Mouse (Mus musculus) right cerebral cortex, postnatal 4 days (tissue): Measurements from ENCODE around the gene Col19a1.
"Not testable (repeated sequence)": the region's sequence is repeated elsewhere in the genome, so short reads cannot be mapped to it uniquely, and the experiment has no call there.

Experiments
- DNase-seq: peaks from one replicate; pipeline ENCODE4 v3.0.0-alpha.2; 2022

The Col19a1 gene

DNA sequence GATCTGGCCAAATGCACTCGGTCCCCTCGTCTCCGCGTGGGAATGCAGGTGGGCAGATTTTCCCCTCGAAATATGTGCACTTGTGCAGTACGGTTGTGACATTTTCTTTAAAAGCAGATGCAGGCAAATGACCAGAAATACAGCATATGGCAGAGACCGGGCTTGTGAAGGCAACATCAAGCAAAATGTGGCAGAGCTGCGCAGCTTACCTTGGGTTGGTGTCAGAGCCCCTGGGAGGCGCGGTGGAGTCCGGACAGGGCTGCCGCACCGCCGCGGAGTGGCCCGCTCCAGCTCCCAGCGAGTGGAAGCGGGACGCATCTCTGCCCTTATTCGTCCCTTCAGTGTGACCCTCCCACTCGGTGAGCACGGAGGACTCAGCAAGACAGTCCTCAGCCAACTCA is at the start of gene Col19a1:
TSS of gene Col19a1 (minus strand) at position 332 of the 401 bp plus-strand sequence.
- DNase-seq = peak; percentile 26

DNA sequence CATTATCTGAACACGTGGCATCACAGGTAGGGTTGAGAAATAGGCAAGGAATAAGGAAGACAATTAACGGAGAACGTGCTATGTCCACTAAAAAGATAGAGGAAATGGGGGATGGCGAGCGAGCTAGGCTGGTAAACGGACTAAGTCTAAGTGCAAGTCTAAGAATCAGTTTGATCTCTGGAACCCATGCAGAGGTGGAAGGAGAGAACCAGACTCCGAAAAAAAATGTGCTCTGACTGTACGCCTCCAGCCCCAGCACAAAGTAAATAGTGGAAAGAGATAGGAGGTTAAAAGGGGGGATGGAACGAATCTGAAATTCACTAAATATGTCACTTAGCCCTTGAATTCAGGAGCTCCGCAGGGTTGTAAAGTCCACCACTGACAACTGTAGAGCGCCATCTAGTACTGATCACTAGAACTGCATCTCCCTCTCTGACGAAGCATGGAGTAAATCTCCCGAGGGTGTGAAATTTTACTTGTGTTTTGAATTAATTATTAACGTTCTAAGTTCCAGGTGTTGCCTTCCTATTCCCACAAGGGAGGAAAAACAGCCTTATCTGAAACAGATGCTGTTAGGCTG is 46.4 kb upstream of the Col19a1 start:
- no peak for DNase-seq

DNA sequence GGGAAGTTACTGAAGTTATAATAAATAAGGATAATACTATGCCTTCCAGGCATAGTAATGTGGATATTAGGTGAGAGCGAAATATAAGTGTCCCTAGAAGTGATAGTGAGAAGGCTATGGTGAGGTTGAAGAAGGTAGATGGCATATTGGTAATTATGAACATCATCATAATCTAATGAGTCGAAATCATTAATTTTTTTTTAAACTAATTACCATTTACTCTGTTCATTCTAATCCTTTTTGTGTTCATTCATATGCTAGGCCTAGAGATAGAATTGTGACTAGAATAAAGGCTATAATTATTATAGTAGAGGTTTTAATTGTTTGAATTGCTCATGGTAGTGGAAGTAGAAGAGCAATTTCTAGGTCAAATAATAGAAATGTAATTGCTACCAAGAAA is 25.3 kb upstream of the Col19a1 start:
- not testable (repeated sequence) for DNase-seq

DNA sequence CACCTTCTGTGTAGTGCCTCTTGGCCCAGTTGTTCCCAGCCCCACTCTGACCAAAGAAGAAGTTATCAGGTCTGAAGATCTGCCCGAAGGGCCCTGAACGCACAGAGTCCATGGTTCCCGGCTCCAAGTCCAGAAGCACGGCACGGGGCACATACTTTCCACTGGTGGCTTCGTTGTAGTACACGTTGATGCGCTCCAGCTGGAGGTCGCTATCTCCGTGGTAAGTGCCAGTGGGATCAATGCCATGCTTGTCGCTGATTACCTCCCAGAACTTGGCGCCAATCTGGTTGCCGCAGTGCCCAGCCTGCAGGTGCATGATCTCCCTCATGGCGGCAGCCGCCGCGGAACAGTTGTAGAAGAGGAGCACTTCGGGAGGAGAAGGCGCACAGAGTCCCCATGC is 7.8 kb upstream of the Col19a1 start:
- DNase-seq = no peak

DNA sequence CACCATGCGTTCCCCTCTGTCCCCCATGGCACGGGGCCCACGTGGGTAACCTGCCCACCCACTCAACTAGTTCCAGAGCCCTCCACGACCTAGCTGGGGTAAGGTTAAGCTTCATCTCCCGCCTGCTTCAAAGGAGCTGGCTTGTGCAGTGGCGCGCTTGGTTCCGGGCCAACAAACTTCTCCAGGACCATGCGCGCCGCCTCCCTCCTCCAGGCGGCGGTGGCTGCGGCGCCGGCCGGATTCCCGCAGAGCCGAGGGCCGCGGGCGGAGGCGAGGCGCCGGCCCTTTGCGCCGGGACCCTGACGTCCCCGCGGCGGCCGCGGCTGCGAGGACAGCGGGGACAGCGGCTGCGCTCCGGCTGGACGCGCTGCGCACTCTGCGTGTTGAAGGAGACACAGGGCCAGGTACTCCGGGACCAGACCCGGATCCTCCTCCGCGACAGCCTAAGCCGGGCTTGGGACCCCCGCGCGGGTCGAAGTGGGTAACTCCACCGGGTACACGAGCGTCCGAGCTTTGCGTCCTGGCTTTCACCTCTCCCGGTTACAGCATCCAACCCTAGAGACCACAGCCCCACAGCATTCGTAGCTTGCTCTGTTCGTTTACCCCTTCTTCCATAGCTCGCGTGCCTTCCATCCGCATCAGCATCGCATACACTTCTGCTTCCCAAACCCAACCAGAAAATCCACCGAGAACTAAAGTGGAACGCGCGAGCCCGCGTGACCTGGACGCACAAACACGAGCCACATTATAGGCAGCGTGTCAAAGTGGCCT is 717 bp downstream of the Col19a1 start:
- DNase-seq = peak; percentile 76

DNA sequence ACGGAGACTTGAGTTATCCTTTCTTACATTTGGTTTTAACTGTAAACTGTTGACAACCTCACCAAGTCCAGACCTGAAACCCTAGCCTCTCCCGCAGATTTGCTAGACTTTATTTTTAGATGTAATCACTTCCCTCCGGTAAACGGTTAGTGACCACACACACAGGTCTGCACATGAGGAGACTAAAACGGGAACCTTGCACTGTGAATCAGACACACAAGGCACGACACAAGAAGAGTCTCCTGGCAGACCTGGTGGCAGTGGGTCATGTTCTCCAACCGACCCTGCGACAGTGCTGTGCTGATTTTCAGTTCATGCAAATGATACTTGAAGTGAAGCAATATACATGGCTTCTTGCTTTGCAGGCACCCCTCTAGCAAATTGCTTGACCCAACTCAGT is 14.7 kb downstream of the Col19a1 start:
- no peak for DNase-seq

DNA sequence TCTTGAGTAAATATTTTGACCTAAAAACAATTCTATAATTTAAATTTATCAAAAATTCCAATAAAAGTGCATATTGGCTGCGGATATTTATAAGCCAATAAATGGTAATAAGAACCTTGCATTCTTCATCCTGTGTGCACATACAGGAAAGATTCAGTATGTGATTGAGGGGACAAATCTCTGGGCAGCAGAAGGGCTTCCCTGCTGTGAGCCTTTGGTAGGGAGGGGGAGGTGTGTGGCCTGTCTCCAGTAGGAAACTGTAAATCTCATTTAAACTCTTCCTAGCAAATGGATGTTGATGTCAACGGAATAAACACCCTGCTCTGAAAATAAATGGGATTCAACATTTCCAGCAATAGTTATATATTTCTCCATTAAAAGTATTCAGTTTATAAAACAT is 23.2 kb downstream of the Col19a1 start:
- DNase-seq = no peak

DNA sequence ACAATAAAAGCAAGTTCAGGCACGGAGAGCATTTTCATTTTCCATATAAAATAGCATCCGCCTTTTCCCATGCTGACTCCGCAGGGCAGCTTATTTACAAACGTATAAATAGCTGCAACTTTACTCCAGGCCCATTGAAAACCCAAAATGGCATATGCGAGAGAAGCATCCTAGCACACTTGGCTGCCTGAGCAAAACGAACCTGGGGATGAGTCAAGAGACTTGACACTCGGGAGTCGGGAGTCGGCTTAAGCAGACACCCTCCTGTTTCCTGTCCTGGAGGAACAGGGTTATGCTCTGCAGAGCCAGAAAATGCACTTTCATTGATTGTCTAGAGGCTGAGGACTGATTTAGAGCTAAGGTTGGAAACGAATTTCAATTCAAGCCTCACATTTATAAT is 29.3 kb downstream of the Col19a1 start:
- no peak for DNase-seq

DNA sequence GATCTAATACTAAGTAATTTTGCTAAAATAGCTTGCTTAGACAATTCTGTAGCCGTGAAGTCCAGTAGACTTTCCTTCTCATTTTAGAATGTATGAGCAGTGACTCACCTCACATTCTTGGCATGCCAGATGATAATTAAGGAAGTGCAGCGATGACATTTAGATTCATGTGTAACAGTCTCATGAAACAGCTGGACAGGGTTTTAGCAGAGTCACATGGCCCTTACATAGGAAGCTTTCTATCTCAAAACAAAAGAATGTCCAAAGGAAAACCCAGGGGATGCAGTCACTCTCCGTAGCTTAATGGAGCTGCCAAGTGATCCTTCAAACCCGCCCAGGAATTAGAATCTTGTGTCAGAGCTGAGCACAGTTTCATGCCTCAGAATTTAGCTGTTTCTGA is 33.8 kb downstream of the Col19a1 start:
- no peak for DNase-seq

DNA sequence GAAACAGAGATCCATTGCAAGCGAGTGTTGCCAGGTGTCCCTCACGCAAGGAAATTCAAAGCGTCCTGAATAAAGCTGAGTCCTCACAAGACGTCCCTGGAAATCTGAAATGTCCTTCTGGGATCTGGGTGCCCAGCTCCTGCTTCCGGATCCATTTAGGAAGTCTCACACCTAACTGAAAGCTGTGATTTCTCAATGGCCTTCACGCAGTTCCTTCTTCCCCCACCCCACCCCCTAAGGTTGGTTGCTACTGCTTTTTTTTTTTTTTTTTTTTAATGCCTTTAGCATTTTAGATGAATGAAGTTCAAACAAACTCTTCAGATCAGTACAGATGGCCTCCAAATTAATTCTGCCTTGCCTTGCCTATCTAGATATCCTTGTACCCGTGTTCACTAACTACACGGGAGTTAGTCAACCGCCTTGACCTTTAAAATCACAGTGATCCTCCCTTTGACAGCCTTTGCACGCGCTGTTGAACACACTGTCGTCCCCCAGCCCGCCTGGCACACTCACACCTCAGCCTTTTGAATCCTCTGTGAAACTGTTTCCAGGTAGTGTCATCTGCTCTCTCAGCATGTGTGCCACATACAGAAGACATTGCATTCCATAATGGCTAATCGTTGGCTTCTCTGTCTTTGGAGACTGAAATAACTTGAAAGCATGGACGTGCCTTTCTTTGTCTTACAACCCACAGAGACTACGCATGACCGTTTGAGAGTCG is 36.6 kb downstream of the Col19a1 start:
- DNase-seq = no peak

DNA sequence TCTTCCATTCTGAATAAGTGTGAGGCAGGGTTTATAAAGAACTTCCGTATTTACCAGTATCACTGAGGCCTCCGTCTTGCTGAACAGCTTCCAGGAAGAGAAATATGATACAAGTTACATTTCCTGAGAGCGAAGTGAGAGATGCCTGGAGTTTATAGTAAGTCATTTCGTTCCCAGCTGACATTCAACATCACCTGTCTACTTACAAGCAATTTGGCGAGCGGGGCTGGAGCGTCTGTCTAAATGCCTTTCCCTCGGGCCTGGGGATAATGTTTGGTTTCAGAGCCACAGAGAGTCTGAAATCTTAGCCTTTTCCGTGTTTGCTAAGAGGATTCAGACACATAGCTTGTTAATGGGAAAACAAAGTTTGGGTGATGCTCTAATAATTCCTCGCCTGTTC is 37.2 kb downstream of the Col19a1 start:
- DNase-seq = no peak

DNA sequence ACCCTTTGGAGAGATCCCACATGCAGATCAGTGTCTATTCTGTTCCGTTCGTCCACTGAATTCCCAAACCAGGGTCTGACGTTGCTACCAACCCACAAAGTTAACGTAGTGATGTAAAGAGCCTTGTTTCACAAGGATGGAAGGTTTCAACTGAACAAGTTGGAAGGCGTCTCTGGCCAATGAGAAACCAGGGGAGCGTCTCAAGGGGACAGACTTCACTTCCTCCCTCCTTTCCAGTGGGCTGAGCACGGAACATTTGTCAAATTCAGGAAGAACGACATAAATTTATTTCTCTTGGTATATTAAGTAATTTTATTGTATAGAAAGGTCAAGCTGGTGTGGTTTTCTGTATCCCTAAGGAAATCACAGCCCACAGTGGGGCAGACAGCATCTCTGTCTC is 38.2 kb downstream of the Col19a1 start:
- no peak for DNase-seq

DNA sequence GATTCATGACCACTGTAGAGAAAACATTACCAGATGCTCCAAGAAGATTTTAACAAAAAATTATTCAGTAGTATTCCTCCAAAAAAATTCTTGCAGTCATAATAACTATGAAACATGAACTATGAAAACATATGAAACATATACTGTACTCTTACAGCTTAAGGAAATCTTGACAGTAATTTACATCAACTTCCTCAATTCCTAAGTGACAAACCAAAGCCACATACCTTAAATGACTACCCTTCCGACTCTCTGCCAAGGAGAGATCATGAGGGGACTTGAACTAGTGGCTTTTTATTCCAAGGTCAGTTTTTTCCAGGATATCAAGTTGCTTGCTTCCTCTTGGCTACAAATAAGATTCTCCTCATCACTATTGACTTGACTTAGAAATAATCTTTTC is 39.7 kb downstream of the Col19a1 start:
- DNase-seq = no peak

DNA sequence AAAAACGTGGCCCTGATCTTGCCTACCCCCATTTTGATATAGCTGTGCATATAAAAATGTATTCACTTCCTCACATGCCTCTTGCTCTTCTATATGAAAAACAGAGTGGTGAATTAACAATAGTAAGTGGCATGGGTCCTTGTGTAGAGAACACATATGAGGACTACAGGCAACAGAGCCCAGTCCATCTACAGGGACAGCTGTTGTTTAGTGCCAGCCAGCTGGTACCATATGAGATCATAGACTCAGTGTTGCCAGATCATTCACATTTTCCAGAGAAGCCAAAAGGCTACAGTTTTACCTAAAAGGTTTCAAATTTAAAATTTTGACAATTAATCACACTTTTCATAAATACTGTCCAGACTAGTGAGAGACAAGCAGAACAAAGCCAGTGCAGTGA is 47.4 kb downstream of the Col19a1 start:
- no peak for DNase-seq

DNA sequence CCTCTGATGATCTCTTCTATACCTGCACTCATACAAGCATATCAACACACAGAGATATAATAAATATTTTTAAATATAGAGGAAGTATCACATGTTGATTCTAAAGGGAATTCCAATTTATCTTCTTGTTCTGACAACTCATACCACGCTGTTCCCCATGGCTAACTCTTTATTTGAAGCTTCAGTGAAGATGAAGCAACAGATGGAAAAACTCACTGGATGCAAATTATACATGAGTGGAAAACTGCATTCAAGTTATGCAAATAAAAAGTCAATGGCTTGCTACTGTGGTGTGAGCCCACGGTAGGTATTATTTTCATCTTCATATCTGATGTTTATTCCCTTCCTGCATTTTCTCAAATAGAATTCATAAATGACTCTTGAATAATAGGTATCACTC is 60.1 kb downstream of the Col19a1 start:
- DNase-seq = no peak

DNA sequence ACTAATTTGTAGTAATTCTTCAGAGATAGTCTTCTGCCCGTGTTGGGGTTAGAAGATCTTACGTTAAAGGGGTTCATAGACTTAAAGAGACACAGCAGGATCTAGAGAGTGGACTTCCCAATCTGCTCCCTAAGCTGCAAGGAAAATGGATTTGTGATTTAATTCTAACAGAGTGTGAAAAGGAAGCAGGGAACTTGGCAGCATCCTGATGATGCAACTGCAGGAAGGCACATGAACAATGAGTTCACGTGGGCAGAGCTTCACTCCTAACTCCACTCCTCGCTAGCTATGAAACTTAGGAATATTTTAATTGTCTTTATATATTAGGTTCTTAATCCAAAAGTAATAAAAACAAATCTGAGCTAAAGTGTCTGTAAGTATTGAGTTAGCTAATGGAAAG is 69.8 kb downstream of the Col19a1 start:
- no peak for DNase-seq

DNA sequence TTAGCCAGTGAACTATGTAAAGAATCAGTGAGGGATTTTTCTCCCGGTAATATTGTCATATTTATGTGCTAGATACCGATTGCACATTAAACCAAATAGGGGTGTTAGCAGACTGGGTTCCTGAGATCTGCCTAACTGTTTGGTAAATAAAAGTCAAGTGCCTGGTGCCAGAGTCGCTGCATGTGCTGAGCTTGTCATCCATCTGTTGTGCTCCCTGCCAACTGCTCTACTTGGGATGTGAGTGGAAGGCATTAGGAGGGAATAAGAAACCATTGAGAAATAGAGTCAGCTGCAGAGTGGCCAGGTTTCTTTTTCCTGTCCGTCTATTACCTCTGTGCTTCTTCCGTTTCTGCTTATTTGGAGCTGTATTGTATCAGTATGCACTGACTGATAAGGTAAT is 71.9 kb downstream of the Col19a1 start:
- no peak for DNase-seq

DNA sequence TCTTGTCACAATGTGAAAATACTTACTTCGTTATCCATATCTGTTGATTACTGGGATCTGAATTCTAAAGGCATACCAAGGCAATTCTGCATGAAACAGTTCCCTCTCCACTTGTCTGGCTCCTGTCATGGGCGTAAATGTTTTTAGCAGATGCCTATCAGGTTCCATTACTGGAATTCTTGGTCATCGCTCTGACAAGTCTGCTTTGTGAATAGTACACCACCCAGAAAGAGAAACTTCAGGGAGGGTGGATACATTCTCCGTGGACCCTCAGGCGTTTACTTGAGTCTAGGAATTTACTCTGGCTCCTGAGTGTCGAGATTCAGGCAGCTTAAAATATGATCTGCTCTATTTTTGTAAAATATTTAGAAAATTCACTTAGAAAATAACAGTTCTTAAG is 75.7 kb downstream of the Col19a1 start:
- DNase-seq = no peak

DNA sequence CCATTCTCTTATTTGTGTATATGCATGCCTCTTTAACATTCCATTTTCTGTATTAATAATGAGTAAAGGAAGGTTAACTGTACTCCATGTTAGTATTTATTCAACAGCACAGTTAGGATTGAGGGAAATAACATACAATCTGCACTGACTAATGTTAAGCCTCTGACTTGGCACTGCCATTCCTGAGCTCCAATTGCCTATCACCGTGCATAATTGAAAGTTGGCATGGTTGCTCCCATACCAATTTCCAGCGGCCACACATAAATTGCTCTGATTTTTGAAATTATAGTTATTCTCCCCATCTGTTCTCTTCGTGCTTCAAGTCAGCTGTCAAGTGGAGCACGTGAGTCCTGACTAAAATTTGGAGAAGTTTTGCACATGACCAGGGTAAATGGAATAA is 91.9 kb downstream of the Col19a1 start:
- DNase-seq = no peak

DNA sequence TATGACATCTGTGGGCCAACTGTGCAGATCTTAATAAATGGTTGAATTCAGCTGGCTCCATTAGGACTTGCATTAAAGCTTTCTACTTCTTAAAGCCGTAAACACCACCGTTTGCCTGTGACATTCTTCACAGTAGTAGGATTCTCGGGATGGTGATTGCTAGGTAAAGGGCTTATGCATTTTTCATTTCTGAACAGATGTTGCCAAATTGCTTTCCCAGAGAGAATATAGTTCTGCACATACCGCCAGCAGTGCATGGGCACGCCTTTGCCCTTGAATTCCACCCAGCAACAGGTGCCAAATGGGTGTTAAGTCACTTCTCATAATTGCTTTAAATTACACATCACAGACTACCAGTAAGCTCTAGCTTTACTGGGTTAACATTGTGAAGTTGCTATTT is 103.1 kb downstream of the Col19a1 start:
- no peak for DNase-seq

DNA sequence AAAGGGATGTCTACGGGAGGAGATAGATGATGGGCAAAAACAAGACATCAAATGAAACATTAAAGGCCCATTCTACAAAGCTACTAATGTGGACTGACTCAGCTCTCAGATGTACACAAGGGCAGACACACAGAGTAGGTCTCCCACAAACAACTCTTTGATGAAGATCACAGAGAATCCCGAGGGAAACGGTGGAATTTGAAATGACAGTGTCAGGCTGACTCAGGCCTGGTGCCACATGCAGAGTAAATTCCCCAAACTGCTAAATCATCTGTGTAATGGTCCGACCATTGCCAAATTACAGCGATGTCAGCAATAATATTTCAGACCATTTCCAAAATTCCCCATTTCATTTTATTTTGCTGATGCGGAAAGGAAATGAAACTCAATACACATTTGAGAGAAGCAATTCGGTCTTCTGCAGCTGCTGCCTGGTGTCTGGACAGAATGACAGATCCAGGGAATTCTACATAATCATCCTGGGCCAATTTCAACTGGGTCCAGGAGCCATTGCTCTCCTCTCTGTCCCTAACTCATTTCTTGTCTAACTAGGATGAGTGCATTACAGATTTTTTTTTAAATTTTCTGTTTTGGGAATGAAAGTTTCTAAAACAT is 116.1 kb downstream of the Col19a1 start:
- no peak for DNase-seq

DNA sequence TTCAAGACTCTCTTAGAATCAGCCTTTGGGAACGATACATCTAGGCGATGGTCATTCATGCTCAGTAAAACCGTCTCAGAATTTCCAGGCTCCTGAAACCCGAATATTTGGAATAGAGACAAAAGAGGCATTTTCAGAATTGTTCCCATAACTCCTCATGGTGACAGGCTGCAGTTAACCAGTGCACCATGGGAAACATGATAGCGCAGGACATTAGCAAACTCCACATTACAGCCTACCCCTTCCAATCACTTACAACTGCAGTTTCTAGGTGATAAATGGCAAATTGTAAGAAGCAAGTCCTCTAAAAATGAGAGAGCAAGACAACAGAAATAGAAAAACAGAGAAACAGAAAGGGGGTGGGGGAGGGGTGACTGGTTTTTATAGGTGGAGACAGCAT is 116.6 kb downstream of the Col19a1 start:
- DNase-seq = no peak

DNA sequence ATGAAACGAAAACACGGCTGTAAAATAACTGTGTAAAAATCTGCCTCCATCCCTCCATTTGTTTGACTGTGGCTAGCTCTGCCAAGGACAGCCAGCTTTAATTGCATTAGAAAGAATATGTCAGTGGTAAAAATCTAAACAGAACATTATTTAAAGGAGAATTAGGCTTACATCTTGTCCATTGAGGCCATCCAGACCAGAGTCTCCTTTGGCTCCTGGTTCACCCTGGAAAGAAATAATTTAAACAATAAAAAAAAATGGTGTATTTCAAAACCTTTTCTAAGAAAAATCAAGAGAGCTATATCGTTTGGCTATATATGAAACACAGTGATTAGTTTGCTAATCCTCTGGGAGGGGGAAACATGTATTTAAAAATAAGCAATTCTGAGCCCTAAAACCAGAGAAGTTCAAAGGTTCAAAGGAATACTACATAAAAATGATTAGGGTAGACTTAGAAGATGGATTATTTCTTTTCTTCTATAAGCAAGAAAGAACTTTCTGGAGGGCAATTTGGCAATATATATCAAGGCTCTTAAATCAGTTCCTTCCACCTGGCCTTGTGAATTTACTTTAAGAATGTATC is 125.9 kb downstream of the Col19a1 start:
- no peak for DNase-seq

DNA sequence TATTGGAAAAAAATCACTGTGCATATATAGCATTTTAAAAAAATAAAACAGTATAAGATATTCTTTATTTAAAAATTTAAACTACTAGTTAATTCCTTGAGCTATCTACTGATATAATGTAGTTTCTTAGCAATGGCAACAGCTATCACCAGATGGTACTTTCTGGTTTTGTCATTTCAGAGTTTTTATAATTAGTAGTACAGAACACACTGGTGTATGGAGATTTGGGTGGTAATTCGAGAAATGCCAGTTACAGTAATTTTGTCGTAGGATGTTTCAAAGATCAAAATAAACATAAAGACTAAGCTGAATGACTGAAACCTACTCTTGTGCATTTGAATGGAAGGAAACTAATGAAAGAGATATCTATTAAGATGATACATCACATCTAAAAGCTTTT is 129.3 kb downstream of the Col19a1 start:
- DNase-seq = no peak
